Mouse (Mus musculus): ENCODE measurements around the gene Ccdc157. TPM values are rescaled to one million over a fixed set of nuclear protein-coding genes. Genes with fewer than 3 reads are reported as not detected.

The Ccdc157 gene
- 10 to 100 TPM; 12.2 to 12.8 TPM for total RNA-seq (2021)
- long read RNA-seq, experiment 1, full-length matches to known transcripts, result 6 of 11 reads
- long read RNA-seq, experiment 1, partial matches to known transcripts, result 0 of 11 reads
- long read RNA-seq, experiment 1, other reads (novel, unspliced or antisense), result 5 of 11 reads
- long read RNA-seq, experiment 2, full-length matches to known transcripts, result 6 of 11 reads
- long read RNA-seq, experiment 2, partial matches to known transcripts, result 2 of 11 reads
- long read RNA-seq, experiment 2, other reads (novel, unspliced or antisense), result 3 of 11 reads

DNA sequence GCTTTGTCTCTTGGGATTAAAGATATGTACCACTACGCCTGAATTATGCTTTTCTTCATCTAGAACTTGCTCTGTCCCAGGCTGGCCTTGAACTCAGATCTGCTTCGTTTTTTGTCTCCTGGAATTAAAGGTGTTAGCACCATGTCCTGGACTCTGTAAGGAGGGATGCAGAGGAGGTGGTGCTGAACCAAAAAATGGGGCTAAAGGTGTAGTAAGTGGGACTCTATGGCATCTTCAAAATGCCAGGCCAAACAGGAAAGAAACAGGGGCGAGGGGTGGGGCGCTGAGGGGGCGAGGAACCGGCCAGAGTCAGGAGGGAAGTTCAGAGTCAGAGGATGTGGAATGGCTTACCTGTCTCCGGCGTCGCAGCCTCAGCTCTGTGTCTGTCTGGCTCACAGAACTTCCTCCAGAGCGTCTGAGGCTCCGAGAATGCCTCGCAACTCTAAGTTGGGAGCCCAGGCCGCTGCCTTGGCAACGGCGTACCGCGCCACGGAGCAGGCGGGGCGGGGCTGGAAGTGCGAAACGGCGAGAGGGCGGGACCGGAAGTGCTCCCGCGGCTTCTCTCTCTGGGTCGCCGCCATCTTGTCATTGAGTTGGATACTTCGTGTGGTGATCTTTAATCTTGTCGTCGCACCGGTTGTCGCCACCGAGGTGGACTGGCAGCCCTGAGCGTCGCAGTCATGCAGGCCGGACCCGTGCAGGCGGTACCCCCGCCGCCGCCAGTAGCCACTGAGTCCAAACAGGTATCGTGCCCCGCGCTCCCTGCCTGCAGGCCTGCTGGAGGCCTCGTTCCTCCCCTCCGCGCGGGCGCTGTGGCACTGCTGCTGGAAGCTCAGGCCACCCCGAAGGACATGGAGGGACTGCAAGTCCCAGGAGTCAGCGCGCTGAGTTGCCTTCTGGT lies at the start of gene Ccdc157, which contains the start of gene Sf3a1:
TSS of gene Ccdc157 (minus strand) at position 486 of the 901 bp plus-strand sequence.
TSS of gene Sf3a1 (plus strand) at position 543 of the 901 bp plus-strand sequence.
- H3K4me3 ChIP-seq, result peak within 1 kb of the TSS; percentile 71
- DNase-seq (ENCODE audit: low spot score in 2 of 2), result peak; percentile 93 to 94
- TF ChIP-seq CTCF (conservative IDR thresholded peaks at IDR 0.05), result peak; percentile 23
- peak within 1 kb of the TSS; percentile 99 for H3K27ac ChIP-seq

DNA sequence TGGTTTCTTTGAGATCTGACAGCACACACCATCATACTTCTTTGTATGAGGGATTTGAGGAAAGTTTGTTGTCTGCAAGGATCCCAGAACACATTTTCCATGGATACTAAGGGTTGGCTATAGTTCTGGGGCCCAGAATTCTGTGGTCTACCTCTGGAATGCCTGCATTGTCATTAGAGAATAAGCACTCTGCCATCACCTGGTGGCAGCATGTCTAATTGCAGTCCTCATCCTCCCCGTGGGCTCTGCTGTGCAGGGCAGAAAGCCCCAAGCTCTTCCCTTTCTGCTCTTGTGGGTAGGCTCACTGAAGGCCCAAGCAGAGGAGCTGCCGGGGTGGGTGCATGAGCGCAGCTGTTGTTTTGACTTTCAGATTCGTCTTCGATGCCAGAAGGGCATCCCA lies 49.5 kb upstream of the Ccdc157 start:
- no peak overlapping the region for H3K27ac ChIP-seq
- DNase-seq (ENCODE audit: low spot score in 2 of 2), result no peak
- no peak overlapping the region for H3K4me3 ChIP-seq
- peak; percentile 69 for TF ChIP-seq CTCF (conservative IDR thresholded peaks at IDR 0.05)

DNA sequence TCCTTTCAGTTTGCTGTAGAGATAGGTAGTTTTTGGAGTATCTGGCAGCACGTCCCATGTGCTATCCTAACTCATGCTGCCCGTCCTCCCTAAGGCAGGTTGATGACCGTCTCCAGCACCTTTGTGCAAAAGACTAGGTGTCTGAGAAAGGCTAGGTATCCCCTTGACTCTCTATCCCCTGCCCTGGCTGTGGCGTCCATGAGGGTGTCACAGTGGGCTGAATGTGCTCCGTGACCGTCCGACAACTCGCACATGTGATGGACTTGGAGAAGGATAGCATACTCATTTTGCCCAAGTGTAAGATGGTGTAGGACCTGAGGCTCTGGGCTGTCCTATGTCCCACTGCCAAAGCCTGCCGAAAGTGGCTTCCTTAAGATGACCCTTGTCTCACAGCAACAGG lies 47.6 kb upstream of the Ccdc157 start:
- Histone ChIP-seq H3K4me3 (no peak overlapping the region), H3K27ac (no peak overlapping the region)
- no peak for DNase-seq (ENCODE audit: low spot score in 2 of 2)
- no peak for TF ChIP-seq CTCF (conservative IDR thresholded peaks at IDR 0.05)

DNA sequence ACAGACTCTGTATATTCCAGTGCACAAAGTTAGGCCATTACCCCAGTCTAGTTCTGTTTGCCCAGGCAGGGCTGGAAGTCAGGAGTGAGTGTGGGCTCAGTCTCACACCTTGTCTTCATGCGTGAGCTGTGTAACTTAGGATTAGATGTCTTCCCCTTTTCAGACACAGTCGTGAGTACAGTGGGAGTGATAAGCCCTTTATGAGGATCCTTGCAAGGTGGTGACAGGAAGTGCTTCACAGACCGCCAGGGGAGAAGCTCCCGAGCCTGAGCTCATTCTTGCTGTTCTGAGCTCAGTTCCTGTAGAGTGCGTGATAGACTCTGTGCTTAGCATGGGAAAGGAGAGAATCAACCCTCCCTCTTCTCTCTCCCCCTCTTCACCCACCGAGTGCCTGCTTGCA lies 46.5 kb upstream of the Ccdc157 start:
- H3K4me3 ChIP-seq, result no peak overlapping the region
- TF ChIP-seq CTCF (conservative IDR thresholded peaks at IDR 0.05), result no peak
- no peak overlapping the region for H3K27ac ChIP-seq
- no peak for DNase-seq (ENCODE audit: low spot score in 2 of 2)

DNA sequence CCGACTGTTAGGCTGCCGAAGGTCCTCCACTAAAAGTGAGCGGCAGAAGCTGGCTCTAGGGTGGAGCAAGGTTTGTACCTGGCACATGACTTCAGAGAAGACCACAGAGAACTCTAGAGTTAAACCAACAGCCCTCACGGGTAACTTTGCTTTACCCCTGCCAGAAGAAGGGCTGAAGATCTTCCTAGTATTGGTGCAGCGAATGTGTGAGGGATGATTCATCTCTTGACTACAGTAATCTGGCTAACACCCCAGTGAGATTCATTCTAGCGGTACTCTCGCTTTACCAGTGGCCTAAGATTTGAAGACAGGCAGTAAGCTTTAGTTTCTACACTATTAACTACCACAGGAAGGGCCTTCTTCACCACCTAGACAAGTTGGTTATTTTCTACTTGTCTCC lies 45.9 kb upstream of the Ccdc157 start:
- TF ChIP-seq CTCF (conservative IDR thresholded peaks at IDR 0.05), result no peak
- no peak for DNase-seq (ENCODE audit: low spot score in 2 of 2)
- H3K27ac ChIP-seq, result no peak overlapping the region
- H3K4me3 ChIP-seq, result no peak overlapping the region

DNA sequence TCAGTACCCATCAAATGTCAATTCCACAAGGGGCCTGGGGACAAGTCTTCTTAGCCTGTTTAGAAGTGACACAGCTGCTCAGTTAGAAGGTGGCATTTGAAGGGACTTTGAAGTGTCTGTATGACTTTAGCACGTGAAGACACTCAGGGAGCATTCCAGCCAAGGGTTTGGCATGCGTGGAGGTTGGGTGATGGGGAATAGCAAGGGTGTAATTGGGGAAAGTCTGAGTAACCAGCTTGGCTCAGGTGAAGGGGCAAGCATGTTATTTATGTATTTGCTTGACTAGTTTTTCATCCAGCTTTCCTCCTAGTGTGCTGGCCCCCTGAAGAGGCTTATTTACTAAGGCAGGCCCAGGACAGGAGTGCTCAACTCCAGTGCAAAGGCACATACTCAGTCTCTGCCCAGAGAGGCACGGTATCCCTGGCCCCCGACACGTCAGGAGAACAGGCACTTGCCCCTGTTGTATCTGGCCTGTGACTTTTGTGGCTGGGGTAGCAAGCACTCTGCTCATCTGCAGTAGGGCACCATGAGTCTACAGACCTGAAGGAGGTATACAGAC lies 45.1 kb upstream of the Ccdc157 start:
- no peak for TF ChIP-seq CTCF (conservative IDR thresholded peaks at IDR 0.05)
- Histone ChIP-seq H3K27ac (no peak overlapping the region), H3K4me3 (no peak overlapping the region)
- DNase-seq (ENCODE audit: low spot score in 2 of 2), result no peak

DNA sequence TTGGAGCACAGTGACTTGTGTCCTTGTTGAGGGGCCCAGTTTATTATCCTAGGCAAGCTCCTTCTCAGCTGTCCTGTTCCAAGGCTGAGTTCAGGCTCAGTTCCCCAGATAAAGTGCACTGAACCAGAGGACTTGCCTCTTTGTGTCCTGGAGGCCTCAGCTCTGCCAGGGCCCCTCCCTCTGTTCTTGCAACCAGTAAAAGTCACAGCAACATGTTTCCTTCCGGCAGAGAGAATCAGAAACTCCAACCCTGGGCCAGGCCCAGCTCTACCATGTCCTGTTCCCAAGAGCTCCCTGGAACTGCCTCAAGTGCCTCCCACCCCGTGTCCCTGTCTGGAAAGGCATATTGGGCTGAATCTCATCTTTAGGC lies 43.6 kb upstream of the Ccdc157 start:
- peak overlapping the region; percentile 76 for H3K27ac ChIP-seq
- no peak overlapping the region for H3K4me3 ChIP-seq
- TF ChIP-seq CTCF (conservative IDR thresholded peaks at IDR 0.05), result no peak
- DNase-seq (ENCODE audit: low spot score in 2 of 2), result no peak

DNA sequence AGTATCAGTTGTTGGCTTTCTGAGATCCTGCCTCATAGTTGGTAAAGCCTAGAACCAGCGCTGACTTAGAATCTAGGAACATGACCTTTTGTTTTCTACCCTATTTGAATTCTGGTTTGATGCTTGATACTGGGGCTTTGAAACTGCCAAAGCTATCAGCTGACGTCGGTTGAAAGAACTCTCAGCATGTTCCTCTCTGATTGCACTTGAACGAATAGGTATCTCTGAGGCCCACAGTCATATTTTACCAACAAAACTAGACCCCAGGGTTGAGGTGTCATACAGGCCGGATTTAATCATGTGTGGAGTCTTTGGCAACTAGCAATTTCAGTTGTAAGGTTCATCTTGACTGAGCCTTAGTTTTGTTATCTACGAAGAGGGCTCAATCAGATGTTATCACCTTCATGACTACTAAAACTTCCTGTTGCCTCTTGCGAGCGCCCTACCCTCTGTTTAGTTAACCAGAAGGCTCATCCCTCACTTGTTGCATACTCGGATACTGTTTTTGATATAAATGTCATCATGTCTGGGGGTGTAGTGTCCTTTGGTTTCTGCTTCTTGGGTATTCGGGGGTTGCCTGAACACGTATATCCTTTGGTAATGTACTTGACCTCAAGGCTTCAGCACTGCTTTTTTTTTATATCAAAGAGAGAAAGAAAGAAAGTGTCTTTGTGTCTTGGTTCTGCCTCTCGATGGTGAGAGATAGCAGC lies 43.1 kb upstream of the Ccdc157 start:
- TF ChIP-seq CTCF (conservative IDR thresholded peaks at IDR 0.05), result no peak
- Histone ChIP-seq H3K4me3 (no peak overlapping the region), H3K27ac (peak overlapping the region; percentile 76)
- DNase-seq (ENCODE audit: low spot score in 2 of 2), result no peak

DNA sequence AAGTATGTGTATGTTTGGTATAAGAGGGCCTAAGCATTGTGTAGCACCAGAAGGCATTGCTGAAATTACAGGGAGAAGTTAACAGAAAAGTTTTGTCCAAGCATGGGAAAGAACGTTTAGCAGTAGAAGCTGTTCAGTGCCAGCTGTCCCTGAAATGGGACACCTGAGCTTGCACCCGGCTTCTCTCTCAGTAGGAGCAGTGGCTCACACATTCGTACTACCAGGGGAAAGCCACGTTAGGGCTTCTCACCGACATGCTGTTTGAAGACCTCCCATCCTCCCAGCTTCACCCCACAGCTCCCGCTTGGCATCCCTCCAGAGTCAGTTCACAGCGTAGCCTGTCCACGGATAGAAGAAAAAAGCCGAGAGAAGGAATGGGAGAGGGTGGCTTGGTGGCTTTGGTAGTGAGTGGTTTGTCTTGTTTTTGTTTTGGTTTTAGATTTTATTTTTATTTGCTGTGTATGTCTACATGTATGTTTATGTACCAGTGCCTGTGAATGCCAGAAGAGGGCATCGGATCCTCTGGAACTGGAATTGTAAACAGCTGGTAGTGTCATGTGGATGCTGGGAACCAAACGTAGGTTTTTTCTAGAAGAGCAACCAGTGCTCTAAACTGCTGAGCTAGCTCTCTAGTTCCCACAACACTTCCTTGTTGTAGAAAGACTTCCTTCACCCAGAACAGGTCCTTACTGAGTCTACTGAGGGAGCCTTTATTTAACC lies 42.0 kb upstream of the Ccdc157 start:
- no peak overlapping the region for H3K4me3 ChIP-seq
- H3K27ac ChIP-seq, result peak overlapping the region; percentile 76
- peak; percentile 22; the same call in 1 of the 2 replicates for TF ChIP-seq CTCF (conservative IDR thresholded peaks at IDR 0.05)
- DNase-seq (ENCODE audit: low spot score in 2 of 2), result no peak

DNA sequence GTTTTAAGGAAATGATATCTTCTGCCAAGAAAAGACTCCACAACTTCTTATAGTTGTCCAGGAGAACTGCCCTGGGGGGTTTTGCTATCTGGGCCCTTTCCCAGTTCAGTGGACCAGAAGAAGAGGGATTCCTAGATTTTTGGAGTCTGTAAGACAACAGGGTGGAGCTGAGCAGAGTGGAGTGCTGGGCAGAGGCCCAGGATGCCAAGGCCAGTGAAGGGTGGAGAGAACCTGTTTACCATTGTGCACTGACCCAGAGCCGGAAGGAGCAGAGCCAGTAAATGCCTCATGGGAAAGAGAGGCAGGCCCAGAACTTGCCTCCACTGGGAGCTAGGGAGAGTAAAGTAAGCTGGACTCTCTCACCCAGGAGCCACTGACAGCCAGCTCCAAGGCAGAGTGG lies 37.6 kb upstream of the Ccdc157 start:
- Histone ChIP-seq H3K4me3 (no peak overlapping the region), H3K27ac (peak overlapping the region; percentile 59; the same call in 1 of the 2 replicates)
- no peak for DNase-seq (ENCODE audit: low spot score in 2 of 2)
- no peak for TF ChIP-seq CTCF (conservative IDR thresholded peaks at IDR 0.05)

DNA sequence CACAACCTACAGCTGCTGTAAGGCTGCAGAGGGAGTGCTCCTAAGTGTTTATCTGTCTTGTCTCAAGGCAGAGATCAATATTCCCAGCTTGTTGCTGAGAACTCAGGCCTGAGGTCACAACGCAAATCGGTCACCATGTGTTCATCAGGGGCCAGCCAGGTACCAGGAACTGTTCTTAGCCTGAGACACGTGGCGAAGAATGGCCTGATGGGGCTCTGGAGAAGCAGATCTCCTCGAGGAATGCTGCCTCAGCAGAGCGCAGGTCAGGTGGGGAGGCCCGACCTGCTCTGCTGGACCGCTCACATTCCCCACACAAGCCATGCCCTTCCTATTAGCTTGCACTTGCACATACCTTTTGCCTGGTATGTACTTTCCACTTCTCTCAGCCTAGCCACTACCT lies 36.5 kb upstream of the Ccdc157 start:
- Histone ChIP-seq H3K27ac (no peak overlapping the region), H3K4me3 (no peak overlapping the region)
- DNase-seq (ENCODE audit: low spot score in 2 of 2), result no peak
- no peak for TF ChIP-seq CTCF (conservative IDR thresholded peaks at IDR 0.05)

DNA sequence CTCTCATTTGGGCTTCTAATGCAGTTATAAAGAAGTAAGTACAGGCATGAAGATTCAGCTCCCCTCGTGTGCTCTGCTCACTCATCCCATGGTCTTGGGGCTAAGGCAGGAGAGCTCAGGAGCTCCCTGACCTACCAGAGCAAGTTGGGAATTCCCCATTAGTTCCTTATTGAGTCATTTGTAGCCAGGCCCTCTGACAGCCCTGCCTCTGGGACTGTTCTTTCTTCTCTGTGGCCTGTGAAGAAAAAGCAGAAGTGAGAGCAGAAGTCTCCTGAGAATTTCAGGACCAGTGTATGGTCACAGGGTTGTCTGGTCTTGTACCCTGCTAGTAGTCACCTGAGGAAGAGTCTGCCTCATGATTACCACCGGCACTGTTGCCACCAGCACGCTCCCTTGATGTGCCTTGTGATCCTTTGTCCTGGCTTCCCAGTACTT lies 35.5 kb upstream of the Ccdc157 start:
- H3K27ac ChIP-seq, result peak overlapping the region; percentile 55
- no peak overlapping the region for H3K4me3 ChIP-seq
- no peak for DNase-seq (ENCODE audit: low spot score in 2 of 2)
- TF ChIP-seq CTCF (conservative IDR thresholded peaks at IDR 0.05), result no peak

Measured in layer of hippocampus, adult 2 months (tissue).